Mouse (Mus musculus) midbrain, postnatal 0 days (tissue): Measurements from ENCODE around the gene Klkb1. TPM values are rescaled to one million over a fixed set of nuclear protein-coding genes. Genes with fewer than 3 reads are reported as not detected.

Source experiments
- ATAC-seq: fragments of 200-750 bp; cut with Nextera tagmentation; 2 replicates; pipeline ENCODE4 v1.8.0; 2017; ENCODE audit warnings: moderate number of reproducible peaks, mild to moderate bottlenecking, moderate TSS enrichment, moderate library complexity; ENCODE audit not compliant: low FRiP score
- DNase-seq: peaks from one replicate; pipeline ENCODE4 v3.0.0-alpha.2; 2015; ENCODE audit warnings: low spot score
- H3K27ac ChIP-seq: fragments of 300-500 bp; sonication (generic); 2 replicates; pipeline ENCODE4 v1.5.1; 2014; ENCODE audit warnings: low read depth, mild to moderate bottlenecking, low read length, mixed read lengths
- H3K27me3 ChIP-seq: fragments of 300-500 bp; sonication (generic); 2 replicates; pipeline ENCODE4 v1.6.1; 2014; ENCODE audit warnings: low read length, control low read depth, mixed read lengths; ENCODE audit not compliant: insufficient read depth
- H3K36me3 ChIP-seq: fragments of 300-500 bp; sonication (generic); 2 replicates; pipeline ENCODE4 v1.6.1; 2014; ENCODE audit warnings: low read length, control low read depth, mixed read lengths; ENCODE audit not compliant: insufficient read depth
- H3K4me1 ChIP-seq: fragments of 300-500 bp; sonication (generic); 2 replicates; pipeline ENCODE4 v1.6.1; 2014; ENCODE audit warnings: mild to moderate bottlenecking, control low read depth, antibody characterized with exemption, low read length, mixed read lengths; ENCODE audit not compliant: insufficient read depth
- H3K4me2 ChIP-seq: fragments of 300-500 bp; sonication (generic); 2 replicates; pipeline ENCODE4 v1.6.1; 2014; ENCODE audit warnings: low read depth, mild to moderate bottlenecking, low read length, mixed read lengths; ENCODE audit not compliant: poor library complexity, severe bottlenecking
- H3K4me3 ChIP-seq: fragments of 300-500 bp; sonication (generic); 2 replicates; pipeline ENCODE4 v1.5.1; 2014; ENCODE audit warnings: low read depth, mild to moderate bottlenecking, low read length, moderate library complexity
- H3K9ac ChIP-seq: fragments of 300-500 bp; sonication (generic); replicated peaks from 2 replicates; pipeline ENCODE4 v1.6.1; 2014; ENCODE audit warnings: mild to moderate bottlenecking, low read length, moderate library complexity, mixed read lengths; ENCODE audit not compliant: poor library complexity, severe bottlenecking
- H3K9me3 ChIP-seq: fragments of 300-500 bp; sonication (generic); 2 replicates; pipeline ENCODE4 v1.6.1; 2016; ENCODE audit warnings: low read length, control low read depth
- CTCF ChIP-seq: IDR thresholded peaks from 2 replicates; pipeline ENCODE4 v1.5.1; 2016; ENCODE audit warnings: antibody characterized with exemption, mild to moderate bottlenecking
- whole genome bisulfite sequencing: fragments of 180-500 bp; shearing (Covaris S2); extraction: QIAGEN DNeasy Blood & Tissue Kit; methylation state at CpG from one replicate; pipeline ENCODE4 v1.1.7; 2014; 5-methylcytosine and 5-hydroxymethylcytosine counted together
- polyA plus RNA-seq: library from polyadenylated mRNA; unstranded; fragments of >200 nt; fragmentation: Nextera tagmentation; extraction: Ambion mirVana; gene quantifications from 2 replicates; pipeline ENCODE4 v1.2.1, GENCODE M21; 2015
- total RNA-seq: library from RNA; depleted of rRNA; stranded (reverse); fragments of >200 nt; gene quantifications from 2 replicates; pipeline ENCODE4 v1.2.3, GENCODE M21; 2014

Gene Klkb1
- total and polyA plus RNA-seq, 2 experiments from 2014 or later: under 0.01 to 0.04 TPM

GRCm38 (mm10) chr8:45310967-45311366, 16.3 kb upstream of the Klkb1 start:
- H3K27me3 ChIP-seq: no peaks in the 10 kb centered on the region
- TF ChIP-seq CTCF: no peak
- H3K27ac ChIP-seq: no peak overlapping the region
- no peak overlapping the region for H3K4me3 ChIP-seq
- H3K9me3 ChIP-seq: no peaks in the 10 kb centered on the region
- DNase-seq: no peak
- no peak for ATAC-seq
- no peak overlapping the region for H3K9ac ChIP-seq
- H3K36me3 ChIP-seq: no peaks in the 10 kb centered on the region
- H3K4me2 ChIP-seq: no peak overlapping the region
- no peaks in the 10 kb centered on the region for H3K4me1 ChIP-seq
- 89% methylated on average over 4 of the region's 4 CpGs for WGBS

- ATAC-seq (no peak), DNase-seq (no peak)
- Histone ChIP-seq H3K4me2 (no peak within 1 kb of the TSS), H3K27me3 (no peaks in the 10 kb centered on the region), H3K9me3 (no peaks in the 10 kb centered on the region), H3K9ac (no peak within 1 kb of the TSS), H3K36me3 (no peaks in the 10 kb centered on the region), H3K4me3 (no peak within 1 kb of the TSS), H3K4me1 (no peaks in the 10 kb centered on the region), H3K27ac (no peak within 1 kb of the TSS)
- TF ChIP-seq CTCF: no peak
- WGBS: 95% methylated on average over 13 of the region's 13 CpGs
Measured at GRCm38 (mm10) chr8:45308366-45308765, 13.7 kb upstream of the Klkb1 start, which contains the start of gene Gm45753. TSS of gene Gm45753 (minus strand) at chr8:45308466.

- WGBS: 89% methylated on average over 1 of the region's 1 CpGs
Measured at GRCm38 (mm10) chr8:45305479-45305878, 10.8 kb upstream of the Klkb1 start.

GRCm38 (mm10) chr8:45304354-45304753, 9.7 kb upstream of the Klkb1 start:
- TF ChIP-seq CTCF: no peak
- H3K9me3 ChIP-seq: no peaks in the 10 kb centered on the region
- no peaks in the 10 kb centered on the region for H3K4me1 ChIP-seq
- H3K4me3 ChIP-seq: no peak overlapping the region
- DNase-seq (no peak), ATAC-seq (no peak)
- 90% methylated on average over 3 of the region's 3 CpGs for WGBS
- H3K27ac ChIP-seq: no peak overlapping the region
- H3K36me3 ChIP-seq: no peaks in the 10 kb centered on the region
- H3K4me2 ChIP-seq: no peak overlapping the region
- no peaks in the 10 kb centered on the region for H3K27me3 ChIP-seq
- no peak overlapping the region for H3K9ac ChIP-seq

More at GRCm38 (mm10) chr8:45305479-45305878, 10.8 kb upstream of the Klkb1 start:
- DNase-seq (no peak), ATAC-seq (no peak)
- Histone ChIP-seq H3K9ac (no peak overlapping the region), H3K27ac (no peak overlapping the region), H3K9me3 (no peaks in the 10 kb centered on the region), H3K36me3 (no peaks in the 10 kb centered on the region), H3K27me3 (no peaks in the 10 kb centered on the region), H3K4me1 (no peaks in the 10 kb centered on the region), H3K4me3 (no peak overlapping the region), H3K4me2 (no peak overlapping the region)
- TF ChIP-seq CTCF: no peak

- no peaks in the 10 kb centered on the region for H3K36me3 ChIP-seq
- 50% methylated on average over 8 of the region's 8 CpGs for WGBS
- TF ChIP-seq CTCF: no peak
- H3K27ac ChIP-seq: no peak overlapping the region
- no peak overlapping the region for H3K9ac ChIP-seq
- H3K4me2 ChIP-seq: no peak overlapping the region
- no peaks in the 10 kb centered on the region for H3K4me1 ChIP-seq
- DNase-seq (peak; percentile 22), ATAC-seq (no peak)
- H3K9me3 ChIP-seq: no peaks in the 10 kb centered on the region
- no peak overlapping the region for H3K4me3 ChIP-seq
- H3K27me3 ChIP-seq: no peaks in the 10 kb centered on the region
Measured at GRCm38 (mm10) chr8:45302390-45302789, 7.7 kb upstream of the Klkb1 start.

- Histone ChIP-seq H3K9ac (no peak overlapping the region), H3K27ac (no peak overlapping the region), H3K4me2 (no peak overlapping the region), H3K9me3 (no peaks in the 10 kb centered on the region), H3K27me3 (no peaks in the 10 kb centered on the region), H3K36me3 (no peaks in the 10 kb centered on the region), H3K4me3 (no peak overlapping the region), H3K4me1 (no peaks in the 10 kb centered on the region)
- no peak for ATAC-seq
- WGBS: 92% methylated on average over 6 of the region's 6 CpGs
- DNase-seq: no peak
- TF ChIP-seq CTCF: no peak
Measured at GRCm38 (mm10) chr8:45295276-45295675, 617 bp upstream of the Klkb1 start.
